Mouse (Mus musculus): ENCODE results near the gene Rsbn1l.

- no peak for TF ChIP-seq EP300 (IDR thresholded peaks at IDR 0.05; ENCODE audit: insufficient read depth, low read depth, low read length)
- TF ChIP-seq POLR2A (IDR thresholded peaks at IDR 0.05; ENCODE audit: insufficient read depth, low read length), result no peak
Observed at GRCm38 (mm10) chr5:20847010-20847409, 109.2 kb downstream of the Rsbn1l start.

All from ES-Bruce4 (cell line).